ENCODE assay signal across 11 mouse cellular contexts in the genomic region with DNA sequence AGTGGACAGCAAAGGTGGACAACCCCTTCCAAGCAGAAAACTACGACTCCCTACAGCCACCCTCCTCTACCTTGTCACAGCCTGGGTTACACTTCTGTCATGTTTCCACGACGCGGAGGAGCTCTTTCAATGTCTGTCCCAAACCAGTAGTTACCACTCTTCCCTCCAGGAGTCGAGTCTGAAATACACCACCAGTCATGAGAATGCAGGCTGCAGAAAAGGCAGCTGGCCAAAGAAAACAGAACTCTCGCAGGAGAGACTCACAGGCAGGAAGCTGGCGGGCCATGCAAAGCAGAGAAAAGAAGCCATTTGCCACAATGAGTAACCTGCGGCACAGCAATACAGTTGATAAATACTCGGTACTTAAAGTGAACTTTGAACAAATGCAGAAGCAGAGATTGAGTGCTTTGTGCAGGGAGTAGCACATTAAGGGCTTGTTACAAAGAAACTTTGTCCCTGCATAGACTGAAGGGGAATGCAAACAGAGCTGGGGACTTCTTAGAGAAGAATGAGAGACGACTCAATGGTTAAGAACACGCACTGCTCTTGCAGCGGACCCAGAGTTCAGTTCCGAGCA. TPM values are rescaled to one million over a fixed set of nuclear protein-coding genes. Genes with fewer than 3 reads are reported as not detected.
A peak's percentile ranks its signal among the peaks of the same experiment; 100 is the strongest.
DNase-seq lines count a peak whose midpoint lies in the region; ATAC-seq and TF ChIP-seq lines count a peak whose summit lies in the region.
"Had no signal": no experiment of that assay in that cellular context is flagged by ENCODE, and none has a peak within 500 bp of the region (broad histone marks: within the 10 kb centered on the region; RNA-seq: fewer than 3 reads in every experiment).

No protein-coding gene starts in this region.

- no peaks in the 10 kb centered on the region for H3K27me3 ChIP-seq in hindbrain, embryonic 14.5 days (ENCODE audit: control insufficient read depth, insufficient read depth, low read length)
- no peaks in the 10 kb centered on the region for H3K27me3 ChIP-seq in hindbrain, embryonic 13.5 days
- H3K27me3 ChIP-seq in intestine, embryonic 16.5 days (replicated peaks; ENCODE audit: control insufficient read depth, insufficient read depth, low read length): no peaks in the 10 kb centered on the region
- H3K27me3 ChIP-seq in lung, postnatal 0 days (replicated peaks; ENCODE audit: insufficient read depth, low read length): no peaks in the 10 kb centered on the region
- H3K27me3 ChIP-seq: limb, embryonic 13.5 days had no signal

- intact Hi-C loops in left cerebral cortex, adult 2 months (cut with DNase I): no loop called here

- no peak overlapping the region for H3K4me3 ChIP-seq in hindbrain, embryonic 14.5 days (replicated peaks; ENCODE audit: low read length)
- H3K4me3 ChIP-seq in hindbrain, embryonic 13.5 days: no peak overlapping the region
- no peak overlapping the region for H3K4me3 ChIP-seq in intestine, embryonic 16.5 days (ENCODE audit: low read length)
- no peak overlapping the region for H3K4me3 ChIP-seq in lung, postnatal 0 days (ENCODE audit: low read depth, low read length)
- H3K4me3 ChIP-seq in left cerebral cortex, adult 2 months: no peak overlapping the region
- H3K4me3 ChIP-seq: gastrocnemius, adult 2 months; limb, embryonic 13.5 days had no signal

- no peak overlapping the region for H3K27ac ChIP-seq in hindbrain, embryonic 14.5 days
- H3K27ac ChIP-seq in hindbrain, embryonic 13.5 days: no peak overlapping the region; the same call in 1 of the 2 replicates
- H3K27ac ChIP-seq in intestine, embryonic 16.5 days (ENCODE audit: low read length): no peak overlapping the region
- no peak overlapping the region for H3K27ac ChIP-seq in lung, postnatal 0 days (ENCODE audit: low read length)
- no peak overlapping the region for H3K27ac ChIP-seq in left cerebral cortex, adult 2 months
- H3K27ac ChIP-seq: gastrocnemius, adult 2 months; limb, embryonic 13.5 days had no signal

- no peak for TF ChIP-seq EP300 in lung, postnatal 0 days (IDR thresholded peaks at IDR 0.05)

- 0 out of 2 replicates have a peak, but pooled peaks cover 9% of the 10 kb centered on the region for H3K4me1 ChIP-seq in hindbrain, embryonic 14.5 days (replicated peaks; ENCODE audit: control insufficient read depth, insufficient read depth, low read length)
- H3K4me1 ChIP-seq in hindbrain, embryonic 13.5 days (replicated peaks): peaks cover 21% of the 10 kb centered on the region
- 0 out of 2 replicates have a peak, but pooled peaks cover 5% of the 10 kb centered on the region for H3K4me1 ChIP-seq in intestine, embryonic 16.5 days (ENCODE audit: control insufficient read depth, insufficient read depth, low read length)
- no peaks in the 10 kb centered on the region for H3K4me1 ChIP-seq in lung, postnatal 0 days (ENCODE audit: insufficient read depth, low read depth, low read length)

- H3K9me3 ChIP-seq in hindbrain, embryonic 14.5 days (ENCODE audit: control insufficient read depth, low read length): no peaks in the 10 kb centered on the region
- no peaks in the 10 kb centered on the region for H3K9me3 ChIP-seq in hindbrain, embryonic 13.5 days
- H3K9me3 ChIP-seq in intestine, embryonic 16.5 days (ENCODE audit: control insufficient read depth, low read length): no peaks in the 10 kb centered on the region
- no peaks in the 10 kb centered on the region for H3K9me3 ChIP-seq in lung, postnatal 0 days (ENCODE audit: low read length)
- H3K9me3 ChIP-seq: limb, embryonic 13.5 days had no signal

- no peak overlapping the region for H3K9ac ChIP-seq in hindbrain, embryonic 14.5 days
- H3K9ac ChIP-seq in hindbrain, embryonic 13.5 days: no peak overlapping the region
- H3K9ac ChIP-seq in intestine, embryonic 16.5 days (ENCODE audit: low read depth, low read length): no peak overlapping the region
- H3K9ac ChIP-seq in lung, postnatal 0 days (replicated peaks; ENCODE audit: low read depth): no peak overlapping the region
- H3K9ac ChIP-seq: limb, embryonic 13.5 days had no signal

- no peak for ATAC-seq in hindbrain, embryonic 14.5 days (ENCODE audit: low FRiP score)
- ATAC-seq in hindbrain, embryonic 13.5 days (ENCODE audit: low FRiP score): no peak
- ATAC-seq in intestine, embryonic 16.5 days: peak; percentile 79
- ATAC-seq in lung, postnatal 0 days: peak; percentile 23; the same call in 1 of the 2 replicates
- ATAC-seq in cerebellum, adult (ENCODE audit: insufficient number of reproducible peaks, low FRiP score, low TSS enrichment): no peak

- no peak overlapping the region for H3K4me2 ChIP-seq in hindbrain, embryonic 14.5 days (replicated peaks)
- H3K4me2 ChIP-seq in hindbrain, embryonic 13.5 days: no peak overlapping the region
- peak overlapping the region; percentile 28; the same call in 1 of the 2 replicates for H3K4me2 ChIP-seq in intestine, embryonic 16.5 days (ENCODE audit: low read depth, low read length)
- no peak overlapping the region for H3K4me2 ChIP-seq in lung, postnatal 0 days (replicated peaks; ENCODE audit: low read depth, low read length)
- H3K4me2 ChIP-seq: limb, embryonic 13.5 days had no signal

- no peaks in the 10 kb centered on the region for H3K36me3 ChIP-seq in hindbrain, embryonic 14.5 days (replicated peaks; ENCODE audit: control insufficient read depth, insufficient read depth)
- no peaks in the 10 kb centered on the region for H3K36me3 ChIP-seq in hindbrain, embryonic 13.5 days
- H3K36me3 ChIP-seq in intestine, embryonic 16.5 days (ENCODE audit: control insufficient read depth, insufficient read depth, low read length): no peaks in the 10 kb centered on the region
- H3K36me3 ChIP-seq in lung, postnatal 0 days (ENCODE audit: insufficient read depth, low read length): no peaks in the 10 kb centered on the region
- H3K36me3 ChIP-seq: limb, embryonic 13.5 days had no signal

- WGBS in hindbrain, embryonic 14.5 days: 60% methylated on average over 13 of the region's 13 CpGs
- 57% methylated on average over 13 of the region's 13 CpGs for WGBS in hindbrain, embryonic 13.5 days
- 52% methylated on average over 13 of the region's 13 CpGs for WGBS in intestine, embryonic 16.5 days
- WGBS in lung, postnatal 0 days: 45% methylated on average over 13 of the region's 13 CpGs

- no peak; the same call in 1 of the 2 replicates for TF ChIP-seq CTCF in lung, postnatal 0 days (IDR thresholded peaks at IDR 0.05)
- TF ChIP-seq CTCF in left cerebral cortex, adult 2 months (IDR thresholded peaks at IDR 0.05): no peak

- DNase-seq in hindbrain, embryonic 14.5 days (ENCODE audit: low spot score): peak; percentile 50
- peak; percentile 67 for DNase-seq in fibroblast of lung, adult 2 months (ENCODE audit: low read depth)
- peak; percentile 63 for DNase-seq in lung, postnatal 0 days (ENCODE audit: low spot score)
- no peak for DNase-seq in left cerebral cortex, adult 2 months (ENCODE audit: extremely low spot score in 1 of 2, low spot score in 2 of 2)
- no peak for DNase-seq in gastrocnemius, postnatal 25 days
- DNase-seq: cerebellum, adult 18-20 months; gastrocnemius, adult 2 months had no signal

RNA-seq across cellular contexts. Expression of gene St8sia2, which starts 30.2 kb away (rescaled TPM):
- 104 and 111 TPM in 2 replicates for polyA plus RNA-seq in hindbrain, embryonic 14.5 days (2014; fragmentation: Nextera tagmentation; extraction: Ambion mirVana)
- polyA plus RNA-seq in hindbrain, embryonic 13.5 days (2015; fragmentation: Nextera tagmentation; extraction: Ambion mirVana): 81.7 and 84.5 TPM in 2 replicates
- 2.9 and 3.2 TPM in 2 replicates for polyA plus RNA-seq in intestine, embryonic 16.5 days (2015; fragmentation: Nextera tagmentation; extraction: Ambion mirVana)
- 3.5 and 4.4 TPM in 2 replicates for polyA plus RNA-seq in lung, postnatal 0 days (2015; fragmentation: Nextera tagmentation; extraction: Ambion mirVana)
- 1 to 10 TPM; 1.5 to 2.2 TPM for total RNA-seq in left cerebral cortex, adult 2 months (2021)
- total RNA-seq in gastrocnemius, postnatal 25 days (2021): under 1 TPM; 0.36 to 0.51 TPM

Comparison
In these comparisons a context has a peak if more than half of its experiments do, and no peak if none do; other contexts are left out.
1. ATAC-seq: peak in intestine, embryonic 16.5 days (single experiment) and lung, postnatal 0 days (single experiment); none in hindbrain, embryonic 14.5 days (single experiment), hindbrain, embryonic 13.5 days (single experiment) and cerebellum, adult (single experiment).
2. DNase-seq: peak in hindbrain, embryonic 14.5 days (single experiment), fibroblast of lung, adult 2 months (single experiment) and lung, postnatal 0 days (single experiment); none in left cerebral cortex, adult 2 months (0 of 2) and gastrocnemius, postnatal 25 days (single experiment).
3. RNA of gene St8sia2, which starts 30.2 kb away (polyA plus RNA-seq): 104 to 111 TPM in hindbrain, embryonic 14.5 days and 81.7 to 84.5 TPM in hindbrain, embryonic 13.5 days; 3.5 to 4.4 TPM in lung, postnatal 0 days and 2.9 to 3.2 TPM in intestine, embryonic 16.5 days; every median in the first group is over 10 times any median in the second.